Mouse (Mus musculus) hindbrain, embryonic 16.5 days (tissue): Measurements from ENCODE around the gene Dtnb. TPM values are rescaled to one million over a fixed set of nuclear protein-coding genes. Genes with fewer than 3 reads are reported as not detected.

Experiments
- ATAC-seq: fragments of 200-750 bp; cut with Nextera tagmentation; 2 replicates; pipeline ENCODE4 v1.8.0; 2017; ENCODE audit warnings: moderate TSS enrichment, moderate library complexity
- H3K27ac ChIP-seq: fragments of 300-500 bp; sonication (generic); 2 replicates; pipeline ENCODE4 v1.5.1; 2014; ENCODE audit warnings: low read depth, mild to moderate bottlenecking, control low read depth, low read length, moderate library complexity
- H3K27me3 ChIP-seq: fragments of 300-500 bp; sonication (generic); replicated peaks from 2 replicates; pipeline ENCODE4 v1.6.1; 2014; ENCODE audit warnings: low read length; ENCODE audit not compliant: control insufficient read depth, insufficient read depth
- H3K36me3 ChIP-seq: fragments of 300-500 bp; sonication (generic); 2 replicates; pipeline ENCODE4 v1.6.1; 2014; ENCODE audit warnings: mild to moderate bottlenecking, low read length, moderate library complexity, mixed read lengths; ENCODE audit not compliant: control insufficient read depth, insufficient read depth
- H3K4me1 ChIP-seq: fragments of 300-500 bp; sonication (generic); 2 replicates; pipeline ENCODE4 v1.6.1; 2014; ENCODE audit warnings: low read depth, low read length; ENCODE audit not compliant: control insufficient read depth, insufficient read depth
- H3K4me2 ChIP-seq: fragments of 300-500 bp; sonication (generic); 2 replicates; pipeline ENCODE4 v1.6.1; 2014; ENCODE audit warnings: mild to moderate bottlenecking, low read length, control low read depth, moderate library complexity
- H3K4me3 ChIP-seq: fragments of 300-500 bp; sonication (generic); 2 replicates; pipeline ENCODE4 v1.5.1; 2014; ENCODE audit warnings: mild to moderate bottlenecking, low read length, control low read depth, moderate library complexity
- H3K9ac ChIP-seq: fragments of 300-500 bp; sonication (generic); 2 replicates; pipeline ENCODE4 v1.6.1; 2014; ENCODE audit warnings: low read depth, mild to moderate bottlenecking, control low read depth, low read length, moderate library complexity
- H3K9me3 ChIP-seq: fragments of 300-500 bp; sonication (generic); 2 replicates; pipeline ENCODE4 v1.6.1; 2014; ENCODE audit warnings: mild to moderate bottlenecking, low read length, moderate library complexity; ENCODE audit not compliant: control insufficient read depth
- WGBS: fragments of 180-500 bp; shearing (Covaris S2); extraction: QIAGEN DNeasy Blood & Tissue Kit; methylation state at CpG from one replicate; pipeline ENCODE4 v1.1.7; 2014; 5-methylcytosine and 5-hydroxymethylcytosine counted together
- polyA plus RNA-seq: library from polyadenylated mRNA; unstranded; fragments of >200 nt; fragmentation: Nextera tagmentation; extraction: Ambion mirVana; gene quantifications from 2 replicates; pipeline ENCODE4 v1.2.1, GENCODE M21; 2015

Dtnb gene
- polyA plus RNA-seq, 1 experiment from 2014 or later = 50.6 TPM

- WGBS = 49% methylated on average over 8 of the region's 8 CpGs
- no peaks in the 10 kb centered on the region for H3K9me3 ChIP-seq
- ATAC-seq = no peak
- no peak overlapping the region for H3K4me3 ChIP-seq
- H3K27me3 ChIP-seq = no peaks in the 10 kb centered on the region
- H3K36me3 ChIP-seq = no peaks in the 10 kb centered on the region
- H3K4me2 ChIP-seq = no peak overlapping the region
- no peak overlapping the region for H3K9ac ChIP-seq
- H3K27ac ChIP-seq = no peak overlapping the region
- H3K4me1 ChIP-seq = no peaks in the 10 kb centered on the region
Observed at GRCm38 (mm10) chr12:3767360-3767759, 195.2 kb downstream of the Dtnb start.

- WGBS = 82% methylated on average over 4 of the region's 4 CpGs
- Histone ChIP-seq H3K27me3 (no peaks in the 10 kb centered on the region), H3K4me2 (no peak overlapping the region), H3K36me3 (no peaks in the 10 kb centered on the region), H3K4me1 (no peaks in the 10 kb centered on the region), H3K9me3 (no peaks in the 10 kb centered on the region), H3K27ac (no peak overlapping the region), H3K4me3 (no peak overlapping the region), H3K9ac (no peak overlapping the region)
- no peak for ATAC-seq
Observed at GRCm38 (mm10) chr12:3768391-3768790, 196.2 kb downstream of the Dtnb start.

GRCm38 (mm10) chr12:3770546-3770945 is 198.4 kb downstream of the Dtnb start:
- no peak for ATAC-seq
- Histone ChIP-seq H3K36me3 (no peaks in the 10 kb centered on the region), H3K9ac (no peak overlapping the region), H3K4me3 (no peak overlapping the region), H3K4me1 (no peaks in the 10 kb centered on the region), H3K27me3 (no peaks in the 10 kb centered on the region), H3K9me3 (no peaks in the 10 kb centered on the region), H3K4me2 (no peak overlapping the region), H3K27ac (no peak overlapping the region)
- 62% methylated on average over 2 of the region's 2 CpGs for WGBS

GRCm38 (mm10) chr12:3771080-3771479 is 198.9 kb downstream of the Dtnb start:
- Histone ChIP-seq H3K27me3 (no peaks in the 10 kb centered on the region), H3K4me3 (no peak overlapping the region), H3K4me2 (no peak overlapping the region), H3K9ac (no peak overlapping the region), H3K4me1 (no peaks in the 10 kb centered on the region), H3K27ac (no peak overlapping the region), H3K36me3 (no peaks in the 10 kb centered on the region), H3K9me3 (no peaks in the 10 kb centered on the region)
- ATAC-seq = no peak
- 92% methylated on average over 2 of the region's 2 CpGs for WGBS

GRCm38 (mm10) chr12:3773643-3774042 is 201.5 kb downstream of the Dtnb start:
- H3K9me3 ChIP-seq = no peaks in the 10 kb centered on the region
- 92% methylated on average over 3 of the region's 3 CpGs for WGBS
- H3K27me3 ChIP-seq = no peaks in the 10 kb centered on the region
- H3K27ac ChIP-seq = no peak overlapping the region
- H3K4me2 ChIP-seq = no peak overlapping the region
- H3K4me1 ChIP-seq = no peaks in the 10 kb centered on the region
- no peak overlapping the region for H3K4me3 ChIP-seq
- ATAC-seq = no peak
- no peaks in the 10 kb centered on the region for H3K36me3 ChIP-seq
- no peak overlapping the region for H3K9ac ChIP-seq

GRCm38 (mm10) chr12:3776015-3776414 is 203.8 kb downstream of the Dtnb start:
- H3K27ac ChIP-seq = no peak overlapping the region
- WGBS = 94% methylated on average over 2 of the region's 2 CpGs
- no peaks in the 10 kb centered on the region for H3K36me3 ChIP-seq
- no peaks in the 10 kb centered on the region for H3K27me3 ChIP-seq
- no peak overlapping the region for H3K4me2 ChIP-seq
- H3K9ac ChIP-seq = no peak overlapping the region
- no peaks in the 10 kb centered on the region for H3K9me3 ChIP-seq
- peaks cover 10% of the 10 kb centered on the region for H3K4me1 ChIP-seq
- ATAC-seq = no peak
- H3K4me3 ChIP-seq = no peak overlapping the region

- no peak overlapping the region for H3K27ac ChIP-seq
- no peak overlapping the region for H3K4me2 ChIP-seq
- H3K4me3 ChIP-seq = no peak overlapping the region
- no peaks in the 10 kb centered on the region for H3K9me3 ChIP-seq
- 94% methylated on average over 5 of the region's 5 CpGs for WGBS
- no peak overlapping the region for H3K9ac ChIP-seq
- no peaks in the 10 kb centered on the region for H3K27me3 ChIP-seq
- no peaks in the 10 kb centered on the region for H3K36me3 ChIP-seq
- H3K4me1 ChIP-seq = peaks cover 26% of the 10 kb centered on the region
- no peak for ATAC-seq
Observed at GRCm38 (mm10) chr12:3777682-3778081, 205.5 kb downstream of the Dtnb start.

GRCm38 (mm10) chr12:3778286-3778685 is 206.1 kb downstream of the Dtnb start:
- 84% methylated on average over 6 of the region's 6 CpGs for WGBS
- no peak overlapping the region for H3K9ac ChIP-seq
- no peak for ATAC-seq

GRCm38 (mm10) chr12:3779639-3780038 is 207.5 kb downstream of the Dtnb start:
- no peak overlapping the region for H3K27ac ChIP-seq
- no peaks in the 10 kb centered on the region for H3K27me3 ChIP-seq
- WGBS = 97% methylated on average over 2 of the region's 2 CpGs
- H3K4me3 ChIP-seq = no peak overlapping the region
- ATAC-seq = no peak
- H3K4me1 ChIP-seq = peaks cover 43% of the 10 kb centered on the region
- H3K36me3 ChIP-seq = no peaks in the 10 kb centered on the region
- H3K4me2 ChIP-seq = no peak overlapping the region
- H3K9me3 ChIP-seq = no peaks in the 10 kb centered on the region
- H3K9ac ChIP-seq = no peak overlapping the region

More at GRCm38 (mm10) chr12:3778286-3778685, 206.1 kb downstream of the Dtnb start:
- peaks cover 32% of the 10 kb centered on the region for H3K4me1 ChIP-seq
- no peak overlapping the region for H3K4me3 ChIP-seq
- H3K27me3 ChIP-seq = no peaks in the 10 kb centered on the region
- no peaks in the 10 kb centered on the region for H3K9me3 ChIP-seq
- no peak overlapping the region for H3K4me2 ChIP-seq
- H3K36me3 ChIP-seq = no peaks in the 10 kb centered on the region
- no peak overlapping the region for H3K27ac ChIP-seq

- no peak overlapping the region for H3K9ac ChIP-seq
- ATAC-seq = peak; percentile 61
- peak overlapping the region; percentile 53 for H3K27ac ChIP-seq
- H3K9me3 ChIP-seq = no peaks in the 10 kb centered on the region
- no peak overlapping the region for H3K4me3 ChIP-seq
- no peaks in the 10 kb centered on the region for H3K36me3 ChIP-seq
- no peak overlapping the region for H3K4me2 ChIP-seq
- H3K4me1 ChIP-seq = peaks cover 45% of the 10 kb centered on the region
- H3K27me3 ChIP-seq = no peaks in the 10 kb centered on the region
- 11% methylated on average over 8 of the region's 8 CpGs for WGBS
Observed at GRCm38 (mm10) chr12:3780405-3780891, 208.3 kb downstream of the Dtnb start.
